Mouse (Mus musculus) heart, embryonic 16.5 days (tissue): Measurements from ENCODE around the gene Fst. TPM values are rescaled to one million over a fixed set of nuclear protein-coding genes. Genes with fewer than 3 reads are reported as not detected.
A peak's percentile ranks its signal among the peaks of the same experiment; 100 is the strongest.

Source experiments
- ATAC-seq: fragments of 200-750 bp; cut with Nextera tagmentation; replicated peaks from 2 replicates; pipeline ENCODE4 v1.8.0; 2017; ENCODE audit warnings: moderate number of reproducible peaks; ENCODE audit not compliant: insufficient read depth, low FRiP score; ENCODE audit errors: extremely low read depth
- H3K27ac ChIP-seq: fragments of 300-500 bp; sonication (generic); 2 replicates; pipeline ENCODE4 v1.5.1; 2014; ENCODE audit warnings: mild to moderate bottlenecking, low read length, control low read depth, moderate library complexity
- H3K27me3 ChIP-seq: fragments of 300-500 bp; sonication (generic); 2 replicates; pipeline ENCODE4 v1.6.1; 2014; ENCODE audit warnings: low read length, mixed read lengths; ENCODE audit not compliant: control insufficient read depth, insufficient read depth
- H3K36me3 ChIP-seq: fragments of 300-500 bp; sonication (generic); 2 replicates; pipeline ENCODE4 v1.6.1; 2014; ENCODE audit not compliant: control insufficient read depth, insufficient read depth
- H3K4me1 ChIP-seq: fragments of 300-500 bp; sonication (generic); 2 replicates; pipeline ENCODE4 v1.6.1; 2014; ENCODE audit warnings: low read length, mixed read lengths; ENCODE audit not compliant: control insufficient read depth, insufficient read depth
- H3K4me2 ChIP-seq: fragments of 300-500 bp; sonication (generic); 2 replicates; pipeline ENCODE4 v1.6.1; 2014; ENCODE audit warnings: low read depth, mild to moderate bottlenecking, control low read depth, low read length
- H3K4me3 ChIP-seq: fragments of 300-500 bp; sonication (generic); 2 replicates; pipeline ENCODE4 v1.5.1; 2014; ENCODE audit warnings: mild to moderate bottlenecking, control low read depth, low read length
- H3K9ac ChIP-seq: fragments of 300-500 bp; sonication (generic); 2 replicates; pipeline ENCODE4 v1.6.1; 2014; ENCODE audit warnings: low read length, control low read depth
- H3K9me3 ChIP-seq: fragments of 300-500 bp; sonication (generic); replicated peaks from 2 replicates; pipeline ENCODE4 v1.6.1; 2016; ENCODE audit warnings: low read length; ENCODE audit not compliant: control insufficient read depth
- WGBS: fragments of 180-500 bp; shearing (Covaris S2); extraction: QIAGEN DNeasy Blood & Tissue Kit; methylation state at CpG from one replicate; pipeline ENCODE4 v1.1.7; 2014; 5-methylcytosine and 5-hydroxymethylcytosine counted together
- polyA plus RNA-seq: library from polyadenylated mRNA; unstranded; fragments of >200 nt; fragmentation: Nextera tagmentation; extraction: Ambion mirVana; gene quantifications from 2 replicates; pipeline ENCODE4 v1.2.1, GENCODE M21; 2015

Fst gene
- polyA plus RNA-seq, result 2.4 and 3.6 TPM in 2 replicates

DNA sequence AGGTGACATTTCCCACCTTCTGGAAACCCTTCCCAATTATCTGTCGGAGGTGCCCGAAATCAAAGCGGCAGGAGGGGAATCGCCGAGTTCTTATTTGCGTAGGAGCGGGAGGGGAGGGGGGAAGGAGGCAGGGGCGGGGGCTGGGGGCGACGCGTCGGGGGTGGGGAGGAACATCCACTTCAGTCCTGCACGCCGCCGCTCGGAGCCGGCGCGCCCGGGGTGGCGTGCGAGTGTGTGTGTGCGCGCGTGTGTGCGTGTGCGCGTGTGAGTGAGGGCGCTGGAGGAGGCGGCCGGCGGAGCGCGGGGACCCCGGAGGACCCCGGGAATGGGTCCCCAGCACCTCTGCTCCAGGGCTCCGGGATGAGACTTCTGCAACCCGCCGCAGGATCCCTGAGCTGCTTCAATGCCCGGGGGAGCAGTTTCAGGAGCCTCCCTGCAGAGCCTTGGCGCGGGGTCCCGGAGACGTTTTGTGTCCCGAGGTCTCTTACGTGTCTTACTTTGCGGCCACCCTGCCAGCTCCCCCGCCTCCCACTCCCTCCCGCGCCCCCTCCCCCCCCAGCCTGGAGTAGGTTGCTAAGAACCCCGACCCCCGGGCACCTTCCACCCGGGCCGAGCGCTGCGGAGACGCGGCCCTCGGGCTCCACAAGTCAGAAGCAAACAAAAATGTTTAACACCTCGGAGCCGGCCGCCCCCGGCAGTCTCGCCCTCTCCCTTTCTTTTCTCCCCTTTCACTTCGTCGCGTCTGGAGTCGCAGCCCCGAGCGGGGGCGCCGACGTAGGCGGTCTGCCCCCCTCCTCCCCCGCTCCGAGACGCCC lies at the start of gene Fst:
Gene Fst (minus strand): TSS at position 66 of the 815 bp plus-strand sequence.
- Histone ChIP-seq H3K4me2 (peak within 1 kb of the TSS; percentile 98), H3K9ac (peak within 1 kb of the TSS; percentile 45), H3K36me3 (no peaks in the 10 kb centered on the region), H3K27me3 (peaks cover 34% of the 10 kb centered on the region), H3K4me3 (peak within 1 kb of the TSS; percentile 59), H3K9me3 (no peaks in the 10 kb centered on the region), H3K27ac (no peak within 1 kb of the TSS), H3K4me1 (peaks cover 8% of the 10 kb centered on the region)
- 1% methylated on average over 61 of the region's 77 CpGs for WGBS
- ATAC-seq, result peak; percentile 43; the same call in 1 of the 2 replicates

DNA sequence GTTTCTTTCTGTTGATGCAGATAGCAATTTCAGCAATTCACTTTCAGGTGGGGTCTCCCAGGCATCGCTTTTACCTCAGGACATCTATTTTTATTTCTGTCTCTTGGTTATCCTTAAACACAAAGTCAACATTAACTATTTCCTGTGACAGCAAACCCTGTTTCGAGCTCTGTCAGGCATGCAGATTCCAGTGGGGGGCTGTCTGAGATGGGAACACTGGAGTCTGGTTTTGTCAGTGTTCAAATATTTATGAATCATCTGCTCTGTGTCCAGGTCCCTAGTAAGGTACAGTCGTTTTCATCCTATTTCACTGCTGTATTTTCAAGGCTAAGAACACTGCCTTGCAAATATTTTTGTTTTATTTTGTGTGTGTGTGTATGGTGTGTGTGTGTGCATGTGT lies 35.1 kb upstream of the Fst start:
- H3K27me3 ChIP-seq, result no peaks in the 10 kb centered on the region
- ATAC-seq, result no peak
- WGBS, result 45% methylated on average over 3 of the region's 3 CpGs
- no peak overlapping the region for H3K9ac ChIP-seq
- H3K27ac ChIP-seq, result no peak overlapping the region
- H3K36me3 ChIP-seq, result no peaks in the 10 kb centered on the region
- no peaks in the 10 kb centered on the region for H3K9me3 ChIP-seq
- H3K4me1 ChIP-seq, result no peaks in the 10 kb centered on the region
- H3K4me3 ChIP-seq, result no peak overlapping the region
- no peak overlapping the region for H3K4me2 ChIP-seq

DNA sequence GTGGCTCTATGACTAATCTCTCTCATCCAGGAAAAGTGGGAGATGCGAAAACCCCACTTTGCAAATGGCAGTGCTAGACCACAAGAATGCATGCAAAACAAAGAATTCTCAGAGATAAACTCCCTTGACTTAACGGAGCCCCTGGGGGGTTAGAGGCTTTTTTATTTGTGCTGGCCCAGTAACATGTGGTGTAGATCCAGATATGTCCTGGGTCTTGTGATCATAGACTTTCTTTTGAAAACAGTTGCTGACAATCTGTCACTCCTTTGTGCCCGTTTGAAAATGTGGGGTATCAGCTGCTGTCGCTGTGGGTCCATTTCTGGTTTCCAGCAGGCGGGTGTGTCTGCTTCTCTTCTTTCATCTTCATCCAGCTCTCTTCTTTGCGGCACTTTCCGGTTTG lies 29.4 kb upstream of the Fst start:
- Histone ChIP-seq H3K36me3 (no peaks in the 10 kb centered on the region), H3K4me2 (no peak overlapping the region), H3K27ac (no peak overlapping the region), H3K9me3 (no peaks in the 10 kb centered on the region), H3K27me3 (no peaks in the 10 kb centered on the region), H3K9ac (no peak overlapping the region), H3K4me1 (no peaks in the 10 kb centered on the region), H3K4me3 (no peak overlapping the region)
- 45% methylated on average over 7 of the region's 7 CpGs for WGBS
- no peak for ATAC-seq

DNA sequence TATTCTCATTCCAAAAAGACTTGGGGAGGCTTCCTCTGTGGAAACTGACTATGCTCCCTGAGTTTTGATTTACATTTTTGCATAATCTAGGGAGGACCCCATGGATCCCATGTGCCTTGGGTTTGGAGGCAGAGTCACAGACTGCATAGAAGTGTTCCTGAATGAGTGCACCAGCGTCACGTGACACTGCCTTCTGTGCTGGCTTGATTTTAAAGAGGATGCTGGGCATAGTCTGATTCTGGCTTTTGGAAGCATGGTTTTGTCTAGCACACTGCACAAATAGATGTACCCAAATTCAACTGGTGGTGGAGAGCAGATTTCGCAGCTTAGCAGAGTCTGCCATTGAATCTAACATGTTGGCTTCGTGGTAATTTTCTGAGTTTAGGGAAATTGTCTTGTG lies 19.6 kb upstream of the Fst start:
- Histone ChIP-seq H3K9ac (no peak overlapping the region), H3K9me3 (no peaks in the 10 kb centered on the region), H3K36me3 (no peaks in the 10 kb centered on the region), H3K27me3 (no peaks in the 10 kb centered on the region), H3K4me1 (no peaks in the 10 kb centered on the region), H3K4me2 (no peak overlapping the region), H3K27ac (no peak overlapping the region), H3K4me3 (no peak overlapping the region)
- no peak for ATAC-seq
- WGBS, result 86% methylated on average over 4 of the region's 4 CpGs

DNA sequence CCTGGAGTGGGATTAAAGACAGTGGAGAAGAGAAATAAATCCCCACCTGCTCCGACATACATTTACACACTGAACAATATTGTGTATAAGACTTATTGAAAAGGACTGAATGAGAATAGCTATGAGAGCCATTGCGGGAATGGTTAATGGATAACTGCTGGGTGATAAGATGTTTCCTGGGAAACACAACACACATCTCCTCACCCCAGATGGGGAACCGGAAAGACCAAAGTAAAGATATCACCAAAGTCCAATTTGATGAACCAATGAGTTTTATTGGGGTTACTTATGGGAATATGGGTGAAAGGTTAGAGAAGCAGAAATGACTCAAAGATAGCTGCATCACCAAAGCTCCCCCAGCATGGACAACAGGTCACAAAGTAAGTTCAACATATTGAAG lies 11.2 kb upstream of the Fst start:
- ATAC-seq, result no peak
- H3K27me3 ChIP-seq, result no peaks in the 10 kb centered on the region
- H3K9me3 ChIP-seq, result no peaks in the 10 kb centered on the region; the same call in 1 of the 2 replicates
- WGBS, result 83% methylated on average over 3 of the region's 3 CpGs
- H3K36me3 ChIP-seq, result no peaks in the 10 kb centered on the region
- H3K4me1 ChIP-seq, result no peaks in the 10 kb centered on the region
- no peak overlapping the region for H3K4me3 ChIP-seq
- H3K9ac ChIP-seq, result no peak overlapping the region
- no peak overlapping the region for H3K27ac ChIP-seq
- H3K4me2 ChIP-seq, result no peak overlapping the region

DNA sequence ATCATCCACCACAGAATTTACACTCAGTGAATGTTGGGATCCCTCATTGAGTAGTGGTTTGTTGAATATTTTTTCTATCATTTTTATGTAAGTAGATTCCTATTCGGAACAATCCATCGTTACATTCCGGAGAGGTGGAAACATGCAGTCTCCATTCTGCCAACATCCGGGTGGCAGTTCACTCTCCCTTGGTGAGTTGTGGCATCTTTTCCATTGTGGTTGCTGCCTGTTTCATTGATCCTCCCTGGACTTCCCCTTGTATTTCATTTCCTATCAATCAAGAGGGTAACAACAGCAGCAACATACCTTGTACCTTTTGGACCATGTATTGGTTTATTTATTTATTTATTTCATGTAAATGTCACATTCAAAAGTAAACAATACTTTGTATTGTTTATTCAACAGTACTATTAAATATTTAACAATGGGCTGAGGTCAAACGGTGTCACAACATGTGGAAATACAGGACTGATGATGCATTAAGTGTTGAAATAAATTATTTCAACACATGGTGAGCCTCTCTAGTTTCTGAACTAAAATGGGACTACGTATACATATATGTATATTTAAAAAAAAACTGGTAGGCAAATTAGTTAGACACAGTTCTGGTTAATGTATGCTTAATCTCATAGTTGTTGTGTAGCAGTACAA lies 7.6 kb upstream of the Fst start:
- H3K4me1 ChIP-seq, result no peaks in the 10 kb centered on the region
- no peak overlapping the region for H3K9ac ChIP-seq
- ATAC-seq, result no peak
- no peaks in the 10 kb centered on the region; the same call in 1 of the 2 replicates for H3K9me3 ChIP-seq
- 0 out of 2 replicates have a peak, but pooled peaks cover 1% of the 10 kb centered on the region for H3K27me3 ChIP-seq
- no peak overlapping the region for H3K4me3 ChIP-seq
- H3K36me3 ChIP-seq, result no peaks in the 10 kb centered on the region
- 84% methylated on average over 6 of the region's 6 CpGs for WGBS
- H3K4me2 ChIP-seq, result no peak overlapping the region
- no peak overlapping the region for H3K27ac ChIP-seq

DNA sequence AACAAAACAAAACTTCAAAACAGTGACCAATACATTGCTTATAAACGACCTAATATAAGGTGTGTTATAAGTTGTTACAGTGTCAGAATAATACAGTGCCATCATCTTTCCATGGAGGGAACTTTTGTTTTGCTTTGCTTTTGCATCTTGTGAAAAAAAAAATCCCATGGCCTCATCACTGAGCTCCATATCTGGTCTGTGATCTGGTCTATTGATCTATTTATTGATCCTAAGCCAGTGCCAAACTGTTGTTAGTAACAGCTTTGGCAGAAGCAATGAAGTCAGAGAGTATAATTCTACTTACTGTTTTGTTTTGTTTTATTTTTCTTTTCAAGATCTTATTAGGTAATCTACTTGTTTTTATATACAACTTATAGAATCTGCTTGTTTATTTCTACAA lies 6.6 kb upstream of the Fst start:
- H3K9ac ChIP-seq, result no peak overlapping the region
- WGBS, result 51% methylated on average over 1 of the region's 1 CpGs
- ATAC-seq, result no peak
- no peaks in the 10 kb centered on the region for H3K4me1 ChIP-seq
- H3K4me2 ChIP-seq, result no peak overlapping the region
- no peaks in the 10 kb centered on the region for H3K36me3 ChIP-seq
- 0 out of 2 replicates have a peak, but pooled peaks cover 3% of the 10 kb centered on the region for H3K27me3 ChIP-seq
- no peaks in the 10 kb centered on the region for H3K9me3 ChIP-seq
- H3K27ac ChIP-seq, result no peak overlapping the region
- H3K4me3 ChIP-seq, result no peak overlapping the region

DNA sequence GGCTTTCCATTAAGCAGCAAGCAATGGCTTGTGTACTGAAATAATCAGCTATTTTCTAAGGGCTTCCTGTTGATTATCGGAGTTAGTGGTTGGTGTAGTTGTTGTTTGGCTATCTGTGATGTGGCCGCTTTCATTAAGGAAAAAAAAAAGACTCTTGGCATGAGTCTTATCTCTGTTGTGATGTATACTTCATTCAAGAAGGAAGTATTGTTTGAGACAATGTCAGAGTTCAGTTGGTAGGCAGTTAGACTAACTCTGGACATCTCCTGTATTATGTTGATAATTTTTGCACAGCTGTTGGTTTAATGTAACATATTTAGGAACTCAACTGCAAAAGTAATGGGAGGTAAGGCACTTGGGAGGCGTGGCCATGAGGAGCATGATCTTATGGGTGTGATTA lies 6.1 kb upstream of the Fst start:
- Histone ChIP-seq H3K27ac (no peak overlapping the region), H3K4me3 (no peak overlapping the region), H3K27me3 (0 out of 2 replicates have a peak, but pooled peaks cover 3% of the 10 kb centered on the region), H3K9me3 (no peaks in the 10 kb centered on the region), H3K4me1 (no peaks in the 10 kb centered on the region; the same call in 1 of the 2 replicates), H3K36me3 (no peaks in the 10 kb centered on the region), H3K9ac (no peak overlapping the region), H3K4me2 (no peak overlapping the region)
- ATAC-seq, result no peak
- WGBS, result 62% methylated on average over 3 of the region's 3 CpGs
